Mouse (Mus musculus): Measurements from ENCODE around the gene Hif3a.

- TF ChIP-seq CHD2 (IDR thresholded peaks at IDR 0.05; ENCODE audit: low read depth, low read length) (no peak), ZNF384 (IDR thresholded peaks at IDR 0.05; ENCODE audit: low read depth, low read length) (no peak), MAFK (IDR thresholded peaks at IDR 0.05; ENCODE audit: insufficient read depth, low read depth, low read length) (no peak)
These were observed 6.1 kb downstream of the Hif3a start for GRCm38 (mm10) chr7:17056081-17056581.

Measured in ES-E14 (cell line).